Mouse (Mus musculus) urinary bladder, postnatal 25 days (tissue): Measurements from ENCODE around the gene Depdc1a.
"Not testable (repeated sequence)": the region's sequence is repeated elsewhere in the genome, so short reads cannot be mapped to it uniquely, and the experiment has no call there.

Experiments used
- DNase-seq: peaks from one replicate; pipeline ENCODE4 v3.0.0; 2022; ENCODE audit warnings: low spot score

Gene Depdc1a

GRCm38 (mm10) chr3:159495243-159495801 lies at the start of gene Depdc1a:
Gene Depdc1a (plus strand): TSS chr3:159495433.
- DNase-seq = peak; percentile 81

GRCm38 (mm10) chr3:159470059-159470458 lies 25.2 kb upstream of the Depdc1a start:
- DNase-seq = no peak

- DNase-seq = no peak
Measured at GRCm38 (mm10) chr3:159475465-159475864, 19.8 kb upstream of the Depdc1a start.

GRCm38 (mm10) chr3:159477250-159477962 lies 17.8 kb upstream of the Depdc1a start:
- no peak for DNase-seq

- DNase-seq = not testable (repeated sequence)
Measured at GRCm38 (mm10) chr3:159494709-159495108, 524 bp upstream of the Depdc1a start.

- DNase-seq = no peak
Measured at GRCm38 (mm10) chr3:159508899-159509298, 13.7 kb downstream of the Depdc1a start.

GRCm38 (mm10) chr3:159528563-159528962 lies 33.3 kb downstream of the Depdc1a start:
- no peak for DNase-seq

- DNase-seq = no peak
Measured at GRCm38 (mm10) chr3:159548303-159548702, 53.1 kb downstream of the Depdc1a start.

GRCm38 (mm10) chr3:159550224-159550623 lies 55.0 kb downstream of the Depdc1a start:
- no peak for DNase-seq
